Comparison of ENCODE assay signal across 7 mouse cellular contexts in the genomic region with DNA sequence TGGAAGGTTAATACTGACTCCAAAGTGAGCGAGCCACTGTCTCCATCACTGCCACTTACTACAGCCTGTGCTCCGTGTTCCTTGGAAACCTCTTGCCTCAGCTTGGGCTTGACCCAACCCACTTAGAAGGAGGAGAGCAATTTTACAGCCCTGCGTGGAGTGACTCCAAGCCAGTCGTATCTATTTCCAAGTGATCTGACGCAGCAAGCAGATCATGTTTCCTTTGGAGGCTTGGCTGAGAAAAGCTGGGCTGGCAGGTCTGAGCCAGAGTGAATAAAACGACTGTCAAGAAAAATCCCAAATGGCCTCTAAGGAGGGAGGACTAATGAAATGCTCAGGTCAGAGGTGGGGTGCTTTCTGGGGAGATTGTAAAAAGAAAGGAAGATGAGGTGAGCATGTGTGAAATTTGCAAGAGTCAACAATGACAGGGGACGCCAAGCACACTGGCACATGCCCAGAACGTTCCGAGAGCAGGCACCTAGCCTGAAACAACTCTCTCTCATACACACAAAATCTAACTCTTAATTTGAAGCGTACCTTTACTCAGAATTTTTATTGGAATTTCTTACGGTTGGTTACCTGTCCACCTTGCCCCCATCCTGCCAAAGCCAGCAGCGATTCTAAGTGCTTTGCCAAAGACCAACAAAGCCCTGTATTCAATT.
DNase-seq lines count a peak whose midpoint lies in the region; ATAC-seq lines count a peak whose summit lies in the region.

No protein-coding gene starts in this region.

- no peaks in the 10 kb centered on the region for H3K9me3 ChIP-seq in embryonic facial prominence, embryonic 11.5 days (replicated peaks; ENCODE audit: control insufficient read depth, low read length)
- H3K9me3 ChIP-seq in heart, embryonic 13.5 days = no peaks in the 10 kb centered on the region
- H3K9me3 ChIP-seq in stomach, embryonic 15.5 days = no peaks in the 10 kb centered on the region
- no peaks in the 10 kb centered on the region for H3K9me3 ChIP-seq in midbrain, embryonic 14.5 days (ENCODE audit: control insufficient read depth, low read length)

- ATAC-seq in embryonic facial prominence, embryonic 11.5 days (replicated peaks; ENCODE audit: insufficient number of reproducible peaks, low FRiP score, low TSS enrichment, low read depth) = no peak
- no peak for ATAC-seq in heart, embryonic 13.5 days (ENCODE audit: extremely low read depth, insufficient number of reproducible peaks, low FRiP score, low TSS enrichment)
- peak; percentile 63; the same call in 1 of the 2 replicates for ATAC-seq in stomach, embryonic 15.5 days (ENCODE audit: insufficient read depth, low FRiP score, low read depth)
- no peak for ATAC-seq in midbrain, embryonic 14.5 days (ENCODE audit: low FRiP score, low TSS enrichment)

- no peak overlapping the region for H3K27ac ChIP-seq in embryonic facial prominence, embryonic 11.5 days (replicated peaks; ENCODE audit: low read depth, low read length)
- peak overlapping the region; percentile 64 for H3K27ac ChIP-seq in heart, embryonic 13.5 days (replicated peaks)
- peak overlapping the region; percentile 72 for H3K27ac ChIP-seq in stomach, embryonic 15.5 days
- H3K27ac ChIP-seq in midbrain, embryonic 14.5 days (replicated peaks; ENCODE audit: low read depth, low read length) = no peak overlapping the region

- no peak overlapping the region for H3K4me2 ChIP-seq in embryonic facial prominence, embryonic 11.5 days (ENCODE audit: low read depth, low read length)
- H3K4me2 ChIP-seq in heart, embryonic 13.5 days = no peak overlapping the region
- H3K4me2 ChIP-seq in stomach, embryonic 15.5 days = no peak overlapping the region
- H3K4me2 ChIP-seq in midbrain, embryonic 14.5 days (ENCODE audit: low read length) = no peak overlapping the region

- H3K36me3 ChIP-seq in embryonic facial prominence, embryonic 11.5 days (replicated peaks; ENCODE audit: control insufficient read depth, insufficient read depth, low read depth, low read length) = no peaks in the 10 kb centered on the region
- no peaks in the 10 kb centered on the region for H3K36me3 ChIP-seq in heart, embryonic 13.5 days
- H3K36me3 ChIP-seq in stomach, embryonic 15.5 days = no peaks in the 10 kb centered on the region
- no peaks in the 10 kb centered on the region for H3K36me3 ChIP-seq in midbrain, embryonic 14.5 days (ENCODE audit: control insufficient read depth, insufficient read depth, low read length)

- 48% methylated on average over 12 of the region's 12 CpGs for WGBS in embryonic facial prominence, embryonic 11.5 days
- 53% methylated on average over 12 of the region's 12 CpGs for WGBS in heart, embryonic 13.5 days
- WGBS in stomach, embryonic 15.5 days = 45% methylated on average over 12 of the region's 12 CpGs
- WGBS in midbrain, embryonic 14.5 days = 69% methylated on average over 12 of the region's 12 CpGs

- no peak overlapping the region for H3K4me3 ChIP-seq in embryonic facial prominence, embryonic 11.5 days (ENCODE audit: low read depth, low read length)
- H3K4me3 ChIP-seq in heart, embryonic 13.5 days = no peak overlapping the region
- no peak overlapping the region for H3K4me3 ChIP-seq in stomach, embryonic 15.5 days (replicated peaks)
- no peak overlapping the region for H3K4me3 ChIP-seq in midbrain, embryonic 14.5 days (replicated peaks; ENCODE audit: low read depth, low read length)

- no peaks in the 10 kb centered on the region for H3K27me3 ChIP-seq in embryonic facial prominence, embryonic 11.5 days (ENCODE audit: control insufficient read depth, insufficient read depth, low read length)
- H3K27me3 ChIP-seq in heart, embryonic 13.5 days (replicated peaks) = no peaks in the 10 kb centered on the region
- H3K27me3 ChIP-seq in stomach, embryonic 15.5 days (replicated peaks) = no peaks in the 10 kb centered on the region
- no peaks in the 10 kb centered on the region for H3K27me3 ChIP-seq in midbrain, embryonic 14.5 days (ENCODE audit: control insufficient read depth, insufficient read depth, low read length)

- peaks cover 6% of the 10 kb centered on the region for H3K4me1 ChIP-seq in embryonic facial prominence, embryonic 11.5 days (ENCODE audit: control insufficient read depth, insufficient read depth, low read length)
- peaks cover 32% of the 10 kb centered on the region for H3K4me1 ChIP-seq in heart, embryonic 13.5 days
- peaks cover 20% of the 10 kb centered on the region for H3K4me1 ChIP-seq in stomach, embryonic 15.5 days
- H3K4me1 ChIP-seq in midbrain, embryonic 14.5 days (ENCODE audit: control insufficient read depth, insufficient read depth, low read length) = no peaks in the 10 kb centered on the region

- peak; percentile 56 to 66 for DNase-seq in adrenal gland, postnatal 36 days
- DNase-seq in embryonic facial prominence, embryonic 11.5 days (ENCODE audit: low spot score) = peak; percentile 65
- peak; percentile 64 to 79 for DNase-seq in kidney, postnatal 36 days
- DNase-seq in thymus, postnatal 25 days = no peak
- no peak for DNase-seq in midbrain, embryonic 14.5 days

- no peak overlapping the region for H3K9ac ChIP-seq in embryonic facial prominence, embryonic 11.5 days (replicated peaks; ENCODE audit: low read length)
- H3K9ac ChIP-seq in heart, embryonic 13.5 days = no peak overlapping the region
- no peak overlapping the region for H3K9ac ChIP-seq in stomach, embryonic 15.5 days
- H3K9ac ChIP-seq in midbrain, embryonic 14.5 days (replicated peaks; ENCODE audit: low read length) = no peak overlapping the region

Comparison
In these comparisons a context has a peak if more than half of its experiments do, and no peak if none do; other contexts are left out.
1. DNase-seq: peak in adrenal gland, postnatal 36 days (2 of 2), embryonic facial prominence, embryonic 11.5 days (single experiment) and kidney, postnatal 36 days (2 of 2); none in thymus, postnatal 25 days (single experiment) and midbrain, embryonic 14.5 days (single experiment).
2. H3K27ac ChIP-seq: peak in heart, embryonic 13.5 days (single experiment) and stomach, embryonic 15.5 days (single experiment); none in embryonic facial prominence, embryonic 11.5 days (single experiment) and midbrain, embryonic 14.5 days (single experiment).